Mouse (Mus musculus) R1 (cell line): ENCODE data around the gene Tnfsf13.

Experiments used
- DNase-seq: peaks from one replicate; pipeline ENCODE4 v3.0.0-alpha.2; 2018; ENCODE audit warnings: low read depth, low spot score

Gene Tnfsf13

GRCm38 (mm10) chr11:69703814-69704612, 18.4 kb upstream of the Tnfsf13 start:
- DNase-seq = peak; percentile 99

GRCm38 (mm10) chr11:69703381-69703780, 17.8 kb upstream of the Tnfsf13 start:
- DNase-seq = peak; percentile 89

GRCm38 (mm10) chr11:69702886-69703285, 17.3 kb upstream of the Tnfsf13 start:
- DNase-seq = peak; percentile 51

GRCm38 (mm10) chr11:69699595-69699994, 14.0 kb upstream of the Tnfsf13 start:
- DNase-seq = no peak

GRCm38 (mm10) chr11:69698574-69698973, 13.0 kb upstream of the Tnfsf13 start:
- DNase-seq = peak; percentile 91

GRCm38 (mm10) chr11:69697396-69697795, 11.8 kb upstream of the Tnfsf13 start:
- no peak for DNase-seq

GRCm38 (mm10) chr11:69695361-69696181, 10.0 kb upstream of the Tnfsf13 start, which contains the start of the genes Tnfsf12 and Tnfsfm13:
Tnfsf12 (minus strand) TSS chr11:69695849.
Tnfsfm13 (minus strand) TSS chr11:69696098.
- DNase-seq = peak; percentile 49

- no peak for DNase-seq
Observed at GRCm38 (mm10) chr11:69695046-69695360, 9.4 kb upstream of the Tnfsf13 start.

- no peak for DNase-seq
Observed at GRCm38 (mm10) chr11:69693421-69693965, 7.9 kb upstream of the Tnfsf13 start.

GRCm38 (mm10) chr11:69692863-69693262, 7.3 kb upstream of the Tnfsf13 start:
- no peak for DNase-seq

- no peak for DNase-seq
Observed at GRCm38 (mm10) chr11:69692196-69692811, 6.7 kb upstream of the Tnfsf13 start.

- peak; percentile 75 for DNase-seq
Observed at GRCm38 (mm10) chr11:69689891-69690290, 4.3 kb upstream of the Tnfsf13 start.

GRCm38 (mm10) chr11:69687061-69687460, 1.5 kb upstream of the Tnfsf13 start:
- no peak for DNase-seq

GRCm38 (mm10) chr11:69686377-69686776, 793 bp upstream of the Tnfsf13 start:
- DNase-seq = peak; percentile 85

GRCm38 (mm10) chr11:69684936-69685335, 648 bp downstream of the Tnfsf13 start:
- no peak for DNase-seq

- no peak for DNase-seq
Observed at GRCm38 (mm10) chr11:69684128-69684745, 1.3 kb downstream of the Tnfsf13 start.

- no peak for DNase-seq
Observed at GRCm38 (mm10) chr11:69683576-69683975, 2.0 kb downstream of the Tnfsf13 start.

GRCm38 (mm10) chr11:69682840-69683533, 2.6 kb downstream of the Tnfsf13 start:
- peak; percentile 95 for DNase-seq

GRCm38 (mm10) chr11:69682209-69682839, 3.3 kb downstream of the Tnfsf13 start:
- no peak for DNase-seq
